Mouse (Mus musculus) adrenal gland, adult 8-10 months (tissue): ENCODE results near the gene Rfxap. TPM values are rescaled to one million over a fixed set of nuclear protein-coding genes. Genes with fewer than 3 reads are reported as not detected.
"Not testable (repeated sequence)": the region's sequence is repeated elsewhere in the genome, so short reads cannot be mapped to it uniquely, and the experiment has no call there.

ENCODE experiments used
- DNase-seq: peaks from one replicate; pipeline ENCODE4 v3.0.0; 2022
- total RNA-seq, 4 experiments: library from RNA; stranded (reverse); gene quantifications; 2 replicates each; pipeline ENCODE4 v1.2.4; 2022

The Rfxap gene
- total RNA-seq, 4 experiments from 2014 or later = 25.4 to 38.6 (median 31.6) TPM

- no peak for DNase-seq
These were observed 41.6 kb downstream of the Rfxap start for GRCm38 (mm10) chr3:54766034-54766433.

GRCm38 (mm10) chr3:54765521-54765920, 42.1 kb downstream of the Rfxap start:
- DNase-seq = not testable (repeated sequence)

GRCm38 (mm10) chr3:54764418-54764817, 43.2 kb downstream of the Rfxap start:
- DNase-seq = no peak

- no peak for DNase-seq
These were observed 46.3 kb downstream of the Rfxap start for GRCm38 (mm10) chr3:54761258-54761657.

- no peak for DNase-seq
These were observed 47.1 kb downstream of the Rfxap start for GRCm38 (mm10) chr3:54760321-54761115.

GRCm38 (mm10) chr3:54759211-54759610, 48.4 kb downstream of the Rfxap start:
- DNase-seq = no peak

- DNase-seq = no peak
These were observed 50.1 kb downstream of the Rfxap start for GRCm38 (mm10) chr3:54757446-54757845.

- DNase-seq = no peak
These were observed 51.5 kb downstream of the Rfxap start for GRCm38 (mm10) chr3:54756058-54756457.

- peak; percentile 79 for DNase-seq
These were observed 52.2 kb downstream of the Rfxap start, which contains the start of gene Smad9 for GRCm38 (mm10) chr3:54755145-54756041. Smad9 (plus strand) TSS chr3:54755582.

GRCm38 (mm10) chr3:54753411-54753810, 54.2 kb downstream of the Rfxap start:
- no peak for DNase-seq

Other genes with a start within 250 kb of the Rfxap start
- 10 to 100 TPM; 35.7 to 66.3 (median 50.8) TPM for gene Supt20, start 115.0 kb downstream of the Rfxap start, total RNA-seq
- not detected for gene Gm21958, start 93.4 kb downstream of the Rfxap start, total RNA-seq
- gene Exosc8, start 72.4 kb downstream of the Rfxap start, total RNA-seq = 10 to 100 TPM; 28.5 to 47.2 (median 40.2) TPM
- 10 to 100 TPM; 40.0 to 49.7 (median 41.0) TPM for gene Alg5, start 72.3 kb downstream of the Rfxap start, total RNA-seq
- gene Smad9, start 52.2 kb downstream of the Rfxap start, total RNA-seq = 10 to 100 TPM; 26.9 to 55.8 (median 28.7) TPM
- gene Sertm1, start 108.1 kb upstream of the Rfxap start, total RNA-seq = not detected
- not detected for gene Ccna1, start 247.7 kb upstream of the Rfxap start, total RNA-seq